Mouse (Mus musculus): Measurements from ENCODE around the gene A4galt.
"Not testable (repeated sequence)": the region's sequence is repeated elsewhere in the genome, so short reads cannot be mapped to it uniquely, and the experiment has no call there.

A4galt gene

DNA sequence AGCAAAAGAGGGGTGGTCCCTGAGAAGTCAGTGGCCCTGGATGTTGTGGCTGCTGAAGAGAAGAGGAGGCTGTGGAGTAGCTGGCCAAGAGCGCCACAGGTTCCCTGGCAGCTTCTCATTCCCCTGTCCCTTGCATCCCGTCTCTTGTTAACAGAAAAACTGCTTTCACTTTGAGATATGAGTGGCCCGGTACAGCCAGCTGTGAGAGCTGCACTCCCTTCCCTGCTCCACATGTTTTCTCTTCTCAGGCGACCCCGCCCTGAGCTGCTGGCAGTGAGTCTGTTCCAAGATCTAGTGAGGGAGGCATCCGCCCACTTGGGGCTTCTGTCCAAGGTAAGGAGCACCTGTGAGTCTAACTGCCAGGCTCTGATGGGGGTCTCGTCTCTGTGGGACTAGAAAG, 16.9 kb upstream of the A4galt start:
- DNase-seq (ENCODE audit: low spot score in 2 of 2), result not testable (repeated sequence)

GRCm38 (mm10) chr15:83265269-83265668, 13.7 kb upstream of the A4galt start:
- DNase-seq (ENCODE audit: low spot score in 2 of 2), result no peak

DNA sequence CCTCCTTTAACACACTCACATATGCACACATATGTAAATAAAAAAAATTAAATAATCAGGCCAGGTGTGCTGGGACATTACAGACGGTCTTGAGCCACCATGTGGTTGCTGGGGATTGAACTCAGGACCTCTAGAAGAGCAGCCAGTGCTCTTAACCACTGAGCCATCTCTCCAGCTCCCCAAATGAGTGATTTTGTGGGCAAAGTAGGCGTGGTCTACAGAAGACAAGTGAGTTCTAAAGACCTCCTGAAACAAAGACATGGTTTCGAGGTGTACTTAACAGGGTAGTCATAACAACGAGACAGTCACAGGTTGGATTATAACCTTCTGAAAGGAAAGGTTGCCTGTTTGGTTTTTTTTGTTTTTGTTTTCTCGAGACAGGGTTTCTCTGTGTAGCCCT, 11.8 kb upstream of the A4galt start:
- no peak for DNase-seq (ENCODE audit: low spot score in 2 of 2)

DNA sequence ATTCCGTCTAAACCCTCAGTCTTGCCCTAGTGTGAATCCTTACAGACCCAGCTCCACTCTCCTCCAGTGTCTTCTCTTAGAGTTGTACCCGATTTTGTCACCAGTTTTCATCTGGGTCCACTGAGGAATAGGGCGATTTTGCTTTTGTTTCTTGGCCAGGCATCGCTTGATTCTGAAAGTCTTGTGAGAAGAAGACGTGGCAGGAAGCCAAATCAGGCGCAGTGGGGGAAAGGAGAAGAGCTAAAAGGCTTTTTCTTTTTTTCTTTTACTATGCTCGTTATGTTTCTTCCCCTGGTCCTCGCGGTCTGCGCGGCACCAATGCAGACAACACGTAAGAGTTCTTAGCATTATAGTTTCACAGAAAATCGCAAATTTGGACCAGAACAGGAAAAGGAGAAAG, 6.3 kb upstream of the A4galt start:
- DNase-seq (ENCODE audit: low spot score in 2 of 2), result no peak

DNA sequence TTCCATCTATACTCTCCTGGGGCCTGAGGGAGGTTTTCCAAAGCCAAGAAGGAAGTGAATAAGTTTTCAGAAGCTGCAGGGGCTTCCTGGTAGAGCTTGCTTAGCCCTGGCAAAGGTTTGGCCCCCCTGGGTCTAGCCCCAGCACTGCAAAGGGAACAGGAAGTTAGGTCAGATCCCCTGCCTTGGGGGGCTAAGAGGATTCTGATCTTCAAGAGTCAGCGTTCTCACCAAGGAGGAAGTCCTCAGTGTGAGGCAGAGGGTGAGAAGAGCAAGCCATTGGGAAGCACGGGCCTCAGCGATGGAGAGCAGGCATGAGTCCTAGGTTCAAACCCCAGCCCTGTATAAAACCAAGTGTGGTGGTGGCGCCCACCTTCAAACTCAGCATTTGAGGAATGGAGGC, 4.9 kb upstream of the A4galt start:
- no peak for DNase-seq (ENCODE audit: low spot score in 2 of 2)

DNA sequence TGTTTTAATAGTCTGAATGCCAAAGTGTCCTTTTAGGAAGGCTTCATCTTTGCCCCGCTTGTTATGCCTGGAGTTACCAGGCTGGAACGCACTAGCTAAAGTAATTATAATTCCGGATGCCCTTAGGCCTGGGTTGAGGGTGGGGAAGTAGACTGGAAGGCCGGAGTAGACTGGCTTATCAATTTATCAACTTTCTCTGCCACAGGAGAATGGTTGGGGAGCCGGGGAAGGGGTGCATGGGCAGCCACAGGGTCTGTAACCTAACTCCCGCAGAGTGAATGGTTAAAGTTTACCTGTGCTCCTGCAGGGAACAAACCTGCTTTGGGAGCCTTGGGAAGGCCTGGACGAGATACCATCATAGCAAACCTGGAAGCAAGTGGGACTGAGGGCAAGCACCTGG, 4.4 kb upstream of the A4galt start:
- no peak for DNase-seq (ENCODE audit: low spot score in 2 of 2)

DNA sequence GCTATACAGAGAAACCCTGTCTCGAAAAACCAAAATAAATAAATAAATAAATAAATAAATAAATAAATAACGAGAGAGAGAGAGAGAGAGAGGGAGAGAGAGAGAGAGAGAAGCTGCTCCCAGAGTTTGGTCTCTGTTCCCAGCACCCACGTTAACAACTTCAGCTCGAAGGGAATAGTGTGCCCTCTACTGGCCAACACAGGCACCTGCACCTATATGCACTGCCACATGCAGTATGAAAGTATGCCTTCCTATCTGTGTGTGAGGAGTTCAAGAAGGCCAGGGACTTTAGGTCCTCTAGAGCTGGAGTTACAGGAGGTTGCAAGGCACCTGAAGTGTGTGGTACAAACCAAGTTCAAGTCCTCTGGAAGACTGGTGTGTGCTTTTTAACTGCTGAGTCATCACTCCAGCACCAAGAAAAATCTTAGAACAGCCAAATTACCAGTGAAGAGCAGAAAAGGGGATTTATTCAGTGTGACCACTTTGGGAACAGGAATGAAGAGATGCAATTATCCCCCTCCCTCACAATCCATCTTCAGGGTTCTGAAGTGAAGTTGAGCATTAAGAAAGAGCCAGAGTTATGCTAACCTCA, 3.7 kb upstream of the A4galt start:
- DNase-seq (ENCODE audit: low spot score in 2 of 2), result no peak

DNA sequence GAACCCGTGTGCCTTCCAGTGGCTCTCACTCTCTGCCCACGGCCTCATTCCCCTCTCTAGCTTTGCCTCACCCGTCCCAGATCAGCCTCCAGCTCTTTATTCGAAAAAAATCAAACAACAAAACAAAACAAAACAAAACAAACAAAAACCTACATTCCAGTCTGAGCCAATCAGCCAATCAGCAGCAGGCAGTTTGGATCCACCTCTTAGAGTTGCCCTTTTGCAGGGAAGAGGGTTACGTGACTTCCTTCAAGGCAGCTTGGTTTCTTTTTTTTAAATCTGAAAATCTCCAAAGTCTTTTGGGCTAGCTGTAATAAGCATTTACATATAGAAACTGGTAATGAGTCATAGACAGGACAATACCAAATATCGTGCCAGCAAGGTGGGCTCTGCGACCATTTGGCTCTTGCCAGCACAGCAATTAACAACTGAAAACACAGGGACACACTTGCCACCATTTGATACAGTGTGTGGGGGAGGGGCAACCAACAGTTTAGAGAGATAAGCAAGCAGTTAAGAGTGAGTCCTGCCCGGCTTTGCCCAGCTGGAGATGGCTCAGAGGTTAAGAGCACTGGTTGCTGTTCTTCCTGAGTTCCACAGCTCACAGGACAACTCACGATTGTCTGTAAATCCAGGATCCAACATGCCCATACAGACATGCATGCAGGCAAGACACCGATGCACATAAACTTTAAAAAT, 2.9 kb upstream of the A4galt start:
- no peak for DNase-seq (ENCODE audit: low spot score in 2 of 2)

DNA sequence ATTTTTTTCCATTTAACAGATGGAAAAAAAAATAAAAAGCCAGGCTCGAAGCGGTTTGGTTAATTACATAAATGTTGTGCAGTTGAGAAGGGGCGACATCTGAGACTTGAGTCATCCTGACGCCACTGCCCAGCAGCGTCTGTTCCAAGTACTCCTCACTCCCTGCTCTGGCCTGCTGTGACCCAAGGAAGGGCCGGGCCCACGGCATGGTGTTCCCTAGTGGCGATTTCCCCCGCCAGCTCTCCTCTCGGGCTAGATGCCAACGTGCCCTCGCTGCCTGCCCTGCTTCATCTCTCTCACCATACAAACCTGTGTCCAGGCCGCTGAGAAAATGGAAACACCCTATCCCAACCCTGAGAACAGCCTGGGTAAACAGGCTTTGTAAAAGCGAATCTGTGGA, 486 bp upstream of the A4galt start:
- DNase-seq (ENCODE audit: low spot score in 2 of 2), result no peak

GRCm38 (mm10) chr15:83250651-83251175, 861 bp downstream of the A4galt start:
- DNase-seq (ENCODE audit: low spot score in 2 of 2), result no peak

- DNase-seq (ENCODE audit: low spot score in 2 of 2), result no peak
Observed at GRCm38 (mm10) chr15:83249535-83250287, 1.9 kb downstream of the A4galt start.

DNA sequence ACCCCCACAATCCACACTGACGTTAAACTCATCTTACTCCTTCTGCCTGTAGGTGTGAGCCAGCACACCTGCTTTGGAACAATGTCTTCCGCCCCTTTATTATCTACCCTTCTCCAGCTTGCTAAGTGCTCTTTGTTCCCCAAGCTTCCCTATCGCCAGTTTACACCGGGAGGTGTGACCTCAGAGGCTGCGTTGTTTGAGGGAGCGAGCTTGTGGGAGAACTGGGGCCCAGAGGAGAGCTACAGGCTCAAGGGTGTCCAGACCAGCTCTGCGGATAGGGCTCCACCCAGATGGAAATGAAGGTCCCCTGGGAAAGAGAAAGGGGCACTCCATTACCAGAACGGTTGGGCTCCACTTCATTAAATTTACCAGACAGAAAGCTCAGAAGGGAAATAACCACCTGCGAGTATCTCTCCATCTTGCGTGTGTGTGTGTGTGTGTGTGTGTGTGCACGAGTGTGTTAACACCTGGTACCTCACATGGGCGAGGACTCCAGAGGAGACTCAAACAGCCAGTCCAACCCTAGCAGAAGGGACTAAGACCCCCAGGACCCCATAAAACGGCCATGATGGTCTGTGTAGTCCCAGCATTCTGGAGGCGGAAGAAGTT, 3.2 kb downstream of the A4galt start:
- DNase-seq (ENCODE audit: low spot score in 2 of 2), result no peak

- no peak for DNase-seq (ENCODE audit: low spot score in 2 of 2)
Observed at GRCm38 (mm10) chr15:83244371-83244770, 7.2 kb downstream of the A4galt start.

DNA sequence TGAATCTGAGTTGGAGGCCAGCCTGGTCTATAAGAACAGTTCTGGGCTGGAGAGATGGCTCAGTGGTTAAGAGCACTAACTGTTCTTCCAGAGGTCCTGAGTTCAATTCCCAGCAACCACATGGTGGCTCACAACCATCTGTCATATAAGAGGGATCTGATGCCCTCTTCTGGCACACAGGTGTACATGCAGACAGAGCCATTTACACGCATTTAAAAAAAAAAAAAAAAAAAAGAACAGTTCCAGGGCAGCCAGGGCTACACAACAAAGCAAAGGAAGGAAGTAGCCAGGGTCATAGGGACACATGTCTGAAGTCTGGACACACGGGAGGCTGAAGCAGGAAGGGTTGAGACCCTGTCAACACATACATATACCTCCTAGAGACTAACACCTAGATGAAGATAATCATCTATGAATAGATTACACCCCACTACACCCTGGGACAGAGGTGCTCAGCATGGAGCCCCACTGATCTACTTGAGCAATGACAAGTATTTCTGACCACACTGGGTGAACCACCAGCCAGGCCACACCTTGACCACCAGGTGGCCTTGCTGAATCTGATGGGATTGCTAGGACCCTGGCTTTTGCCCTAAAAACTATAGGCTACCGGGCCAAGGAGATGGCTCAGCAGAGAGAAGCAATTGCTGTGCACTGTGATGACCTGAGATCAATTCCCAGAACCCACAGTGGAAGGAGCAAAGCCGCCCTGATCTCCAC, 9.5 kb downstream of the A4galt start:
- DNase-seq (ENCODE audit: low spot score in 2 of 2), result no peak

- DNase-seq (ENCODE audit: low spot score in 2 of 2), result no peak
Observed at GRCm38 (mm10) chr15:83241497-83241896, 10.1 kb downstream of the A4galt start.

DNA sequence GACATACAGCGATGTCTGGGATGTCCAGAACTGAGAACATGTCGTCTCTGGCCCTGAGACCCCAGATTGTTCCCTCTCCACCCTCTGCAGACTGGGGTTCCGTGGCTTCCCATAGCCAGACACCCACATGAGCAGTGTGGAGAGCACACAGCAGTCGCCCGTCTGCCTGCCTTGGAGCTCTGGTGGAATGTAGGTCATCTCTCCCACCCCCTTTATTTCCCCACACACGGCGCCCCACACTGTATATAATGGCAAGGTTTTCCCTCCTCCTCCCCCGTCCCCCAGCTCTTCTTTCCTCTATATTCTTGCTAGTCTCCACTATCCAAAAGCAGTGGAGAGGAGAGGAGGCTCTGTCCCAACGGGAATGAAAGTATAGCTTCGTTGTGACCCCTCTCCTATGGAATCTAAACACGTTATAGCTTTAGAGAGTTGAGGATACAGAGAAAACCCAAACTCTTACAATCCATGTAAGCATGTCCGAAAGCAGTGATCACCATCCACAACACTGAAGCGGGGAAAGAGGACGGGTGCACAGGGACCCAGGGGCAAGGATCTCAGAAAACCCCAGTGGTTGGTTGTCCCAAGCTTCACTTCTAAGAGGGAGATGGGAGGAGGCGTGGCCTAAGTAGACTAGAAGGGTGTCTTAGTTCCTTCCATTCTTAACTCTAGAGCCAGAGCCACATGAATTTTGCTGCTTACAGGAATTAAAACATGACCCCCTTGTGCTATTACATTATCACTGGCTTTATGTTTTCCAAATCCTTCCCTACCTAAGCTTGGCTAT, 13.9 kb downstream of the A4galt start:
- DNase-seq (ENCODE audit: low spot score in 2 of 2), result no peak

DNA sequence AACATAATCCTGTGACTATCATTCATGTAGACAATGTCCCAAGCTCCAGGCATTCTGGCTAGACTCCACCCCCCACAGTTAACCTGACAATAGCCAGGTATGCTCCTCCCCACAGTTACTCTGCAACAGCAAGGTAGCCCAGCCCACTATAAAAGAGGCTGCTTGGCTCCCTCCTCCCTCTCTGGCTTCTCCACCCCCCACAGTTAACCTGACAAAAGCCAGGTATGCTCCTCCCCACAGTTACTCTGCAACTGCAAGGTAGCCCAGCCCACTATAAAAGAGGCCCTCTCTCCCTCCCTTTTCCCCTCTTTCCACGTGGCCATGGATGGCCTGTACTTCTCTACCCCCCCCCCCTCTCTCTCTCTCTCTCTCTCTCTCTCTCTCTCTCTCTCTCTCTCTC, 14.8 kb downstream of the A4galt start:
- DNase-seq (ENCODE audit: low spot score in 2 of 2), result no peak

- peak in 1 of 2 experiments; percentile 17 for DNase-seq (ENCODE audit: low spot score in 2 of 2)
Observed at GRCm38 (mm10) chr15:83233219-83233992, 18.2 kb downstream of the A4galt start.

- no peak for DNase-seq (ENCODE audit: low spot score in 2 of 2)
Observed at GRCm38 (mm10) chr15:83227559-83227958, 24.0 kb downstream of the A4galt start.

- DNase-seq (ENCODE audit: low spot score in 2 of 2), result no peak
Observed at GRCm38 (mm10) chr15:83226871-83227270, 24.7 kb downstream of the A4galt start.

All from left cerebral cortex, adult 9 months (tissue).